Mouse (Mus musculus) liver, embryonic 14.5 days (tissue): ENCODE data around the gene Pramef12. TPM values are rescaled to one million over a fixed set of nuclear protein-coding genes. Genes with fewer than 3 reads are reported as not detected.
A peak's percentile ranks its signal among the peaks of the same experiment; 100 is the strongest.
"Not testable (repeated sequence)": the region's sequence is repeated elsewhere in the genome, so short reads cannot be mapped to it uniquely, and the experiment has no call there.

Experiments
- ATAC-seq: fragments of 200-750 bp; cut with Nextera tagmentation; 2 replicates; pipeline ENCODE4 v1.8.0; 2017; ENCODE audit warnings: moderate number of reproducible peaks, mild to moderate bottlenecking, moderate library complexity; ENCODE audit not compliant: insufficient read depth
- DNase-seq, 3 experiments: peaks; one replicate each; pipeline ENCODE4 v3.0.0-alpha.2; 2012 to 2013; ENCODE audit warnings: low read depth in 3 of 3, low spot score in 3 of 3
- H3K27ac ChIP-seq: fragments of 300-500 bp; sonication (generic); 2 replicates; pipeline ENCODE4 v1.5.1; 2014; ENCODE audit warnings: moderate library complexity, mild to moderate bottlenecking, control low read depth, inconsistent platforms
- H3K27me3 ChIP-seq: fragments of 300-500 bp; sonication (generic); 2 replicates; pipeline ENCODE4 v1.6.1; 2014; ENCODE audit warnings: mild to moderate bottlenecking, low read length, moderate library complexity; ENCODE audit not compliant: control insufficient read depth, insufficient read depth
- H3K36me3 ChIP-seq: fragments of 300-500 bp; sonication (generic); replicated peaks from 2 replicates; pipeline ENCODE4 v1.6.1; 2014; ENCODE audit warnings: low read depth; ENCODE audit not compliant: control insufficient read depth, insufficient read depth
- H3K4me1 ChIP-seq, 2 experiments: fragments of 200-500 bp in 1 of 2; fragments of 300-500 bp in 1 of 2; sonication (generic) in 1 of 2; replicated peaks; 2 replicates each; pipeline ENCODE4 v1.6.1; 2012 to 2014; ENCODE audit warnings: antibody characterized with exemption in 1 of 2, inconsistent platforms in 1 of 2, low read length in 1 of 2; ENCODE audit not compliant: control insufficient read depth in 2 of 2, insufficient read depth in 2 of 2
- H3K4me2 ChIP-seq: fragments of 300-500 bp; sonication (generic); 2 replicates; pipeline ENCODE4 v1.6.1; 2014; ENCODE audit warnings: low read depth, mild to moderate bottlenecking, control low read depth, moderate library complexity
- H3K4me3 ChIP-seq, 2 experiments: fragments of 200-500 bp in 1 of 2; fragments of 300-500 bp in 1 of 2; sonication (generic) in 1 of 2; 2 replicates each; pipeline ENCODE4 v1.5.1; 2012 to 2014; ENCODE audit warnings: low read depth in 2 of 2, low read length in 2 of 2, mild to moderate bottlenecking in 2 of 2, control low read depth in 1 of 2, inconsistent platforms in 1 of 2, moderate library complexity in 1 of 2; ENCODE audit not compliant: insufficient read depth in 1 of 2
- H3K9ac ChIP-seq: fragments of 300-500 bp; sonication (generic); replicated peaks from 2 replicates; pipeline ENCODE4 v1.6.1; 2014; ENCODE audit warnings: mild to moderate bottlenecking, control low read depth, moderate library complexity
- H3K9me3 ChIP-seq: fragments of 300-500 bp; sonication (generic); 2 replicates; pipeline ENCODE4 v1.6.1; 2016; ENCODE audit warnings: low read length, mixed read lengths; ENCODE audit not compliant: control insufficient read depth
- CTCF ChIP-seq: IDR thresholded peaks from 2 replicates; pipeline ENCODE4 v1.5.1; 2016; ENCODE audit warnings: antibody characterized with exemption, low read depth, control low read depth
- EP300 ChIP-seq: IDR thresholded peaks from 2 replicates; pipeline ENCODE4 v1.6.1; 2016; ENCODE audit warnings: antibody characterized with exemption, low read depth
- WGBS: fragments of 180-500 bp; shearing (Covaris S2); extraction: QIAGEN DNeasy Blood & Tissue Kit; methylation state at CpG from one replicate; pipeline ENCODE4 v1.1.7; 2014; ENCODE audit not compliant: insufficient replicate concordance; 5-methylcytosine and 5-hydroxymethylcytosine counted together
- polyA plus RNA-seq, 2 experiments: library from polyadenylated mRNA; depleted of rRNA in 1 of 2; stranded (reverse) in 1 of 2; unstranded in 1 of 2; fragments of >200 nt; fragmentation: Nextera tagmentation in 1 of 2; extraction: Ambion mirVana in 1 of 2; gene quantifications; 2 replicates each; pipeline versions ENCODE4 v1.2.1 to v1.2.3; 2012 to 2014

Gene Pramef12
- polyA plus RNA-seq, 2 experiments, result not detected

- ATAC-seq (no peak; the same call in 1 of the 2 replicates), DNase-seq (no peak)
- 4% methylated on average over 17 of the region's 17 CpGs for WGBS
- Histone ChIP-seq H3K4me3 (peak overlapping the region in 1 of 2 experiments; percentile 29; a peak in 1 of 4 replicates), H3K27ac (no peak overlapping the region), H3K9me3 (no peaks in the 10 kb centered on the region), H3K4me2 (peak overlapping the region; percentile 19), H3K27me3 (no peaks in the 10 kb centered on the region), H3K9ac (no peak overlapping the region), H3K4me1 (no peaks in the 10 kb centered on the region), H3K36me3 (no peaks in the 10 kb centered on the region)
- TF ChIP-seq CTCF (no peak), EP300 (no peak)
Observed at GRCm38 (mm10) chr4:144404456-144405086, 3.7 kb downstream of the Pramef12 start.

- H3K36me3 ChIP-seq, result no peaks in the 10 kb centered on the region
- no peak overlapping the region for H3K4me3 ChIP-seq
- H3K27ac ChIP-seq, result no peak overlapping the region
- 4% methylated on average over 4 of the region's 4 CpGs for WGBS
- H3K9me3 ChIP-seq, result no peaks in the 10 kb centered on the region
- no peak overlapping the region for H3K9ac ChIP-seq
- TF ChIP-seq EP300 (no peak), CTCF (no peak)
- H3K4me1 ChIP-seq, result no peaks in the 10 kb centered on the region
- no peak overlapping the region for H3K4me2 ChIP-seq
- H3K27me3 ChIP-seq, result no peaks in the 10 kb centered on the region
- no peak for ATAC-seq
- no peak for DNase-seq
Observed at GRCm38 (mm10) chr4:144402712-144403111, 5.6 kb downstream of the Pramef12 start.

DNA sequence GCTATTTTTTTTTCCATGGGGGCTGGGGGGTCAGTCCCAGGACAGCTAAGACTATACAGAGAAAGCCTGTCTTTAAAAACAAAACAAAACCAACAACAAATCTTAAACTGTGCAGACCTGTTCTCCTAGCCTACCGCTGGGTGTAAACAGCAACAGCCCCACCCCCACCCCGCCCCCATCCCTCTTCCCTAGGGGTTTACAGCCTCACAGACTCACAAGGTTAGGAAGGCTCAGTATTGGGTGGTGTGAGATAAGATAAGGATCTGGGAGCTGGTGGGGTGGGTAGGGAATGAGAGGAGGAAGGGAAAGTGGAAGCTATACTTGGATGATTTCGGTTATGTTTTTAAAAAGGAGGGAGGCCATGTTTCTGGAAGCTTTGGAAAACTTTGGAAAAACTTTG lies 11.9 kb downstream of the Pramef12 start:
- no peak overlapping the region for H3K4me2 ChIP-seq
- WGBS, result 17% methylated on average over 3 of the region's 3 CpGs

DNA sequence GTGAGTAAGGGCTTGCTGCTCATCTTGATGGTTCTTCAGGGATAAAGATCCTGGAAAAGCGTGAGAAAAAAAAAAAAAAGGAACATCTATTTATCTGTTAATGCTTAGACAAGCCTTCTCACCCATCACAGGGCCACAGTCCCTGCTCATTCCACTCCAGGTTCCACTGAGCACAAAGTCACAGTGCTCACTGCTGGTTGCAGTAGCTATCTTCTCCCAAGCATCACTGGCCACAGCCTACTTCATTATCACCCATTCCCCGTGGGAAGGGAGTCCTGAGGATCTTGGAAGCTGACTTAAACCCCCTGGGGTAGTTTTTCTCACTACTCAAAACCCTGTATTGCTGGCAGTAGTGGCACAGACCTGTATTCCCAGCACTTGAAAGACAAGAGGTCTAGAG lies 30.4 kb downstream of the Pramef12 start, which contains the start of gene Pramef20:
Gene Pramef20, minus strand, starts transcription at position 23 of the 400 bp plus-strand sequence.
- Histone ChIP-seq H3K36me3 (no peaks in the 10 kb centered on the region), H3K4me2 (no peak within 1 kb of the TSS), H3K9ac (no peak within 1 kb of the TSS), H3K27me3 (no peaks in the 10 kb centered on the region), H3K27ac (no peak within 1 kb of the TSS), H3K4me3 (no peak within 1 kb of the TSS), H3K4me1 (no peaks in the 10 kb centered on the region), H3K9me3 (no peaks in the 10 kb centered on the region; the same call in 1 of the 2 replicates)
- DNase-seq (no peak), ATAC-seq (no peak)
- TF ChIP-seq EP300, result no peak
- no peak for TF ChIP-seq CTCF
- 29% methylated on average over 2 of the region's 2 CpGs for WGBS

More for the DNA sequence above, 11.9 kb downstream of the Pramef12 start:
- ATAC-seq (no peak), DNase-seq (no peak)
- no peak overlapping the region for H3K9ac ChIP-seq
- no peak overlapping the region for H3K27ac ChIP-seq
- H3K4me1 ChIP-seq, result no peaks in the 10 kb centered on the region
- TF ChIP-seq CTCF, result no peak
- TF ChIP-seq EP300, result no peak
- H3K4me3 ChIP-seq, result no peak overlapping the region
- H3K9me3 ChIP-seq, result no peaks in the 10 kb centered on the region
- H3K36me3 ChIP-seq, result no peaks in the 10 kb centered on the region
- H3K27me3 ChIP-seq, result no peaks in the 10 kb centered on the region

DNA sequence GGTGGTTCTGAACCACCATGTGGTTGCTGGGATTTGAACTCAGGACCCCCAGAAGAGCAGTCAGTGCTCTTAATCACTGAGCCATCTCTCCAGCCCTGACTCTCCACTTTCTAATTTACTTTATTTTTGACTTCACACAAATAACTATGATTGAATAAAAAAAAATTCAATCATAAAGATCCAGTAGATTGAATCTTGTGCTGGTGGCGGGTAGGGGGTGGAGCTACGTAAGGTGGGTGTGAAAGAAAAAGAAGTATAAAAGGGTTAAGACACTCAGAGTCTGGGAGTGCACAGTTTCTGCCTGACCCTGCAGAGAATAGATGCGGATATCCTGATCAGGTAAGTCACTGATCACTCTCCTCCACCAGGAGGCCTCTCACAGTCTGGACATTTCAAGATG lies 50.6 kb downstream of the Pramef12 start, which contains the start of gene Gm13119:
Gene Gm13119, plus strand, starts transcription at position 301 of the 400 bp plus-strand sequence.
- H3K27me3 ChIP-seq, H3K9ac ChIP-seq, H3K4me2 ChIP-seq, H3K4me3 ChIP-seq, DNase-seq, ATAC-seq, H3K9me3 ChIP-seq, H3K4me1 ChIP-seq, H3K27ac ChIP-seq, H3K36me3 ChIP-seq: not testable (repeated sequence)
- WGBS, result 66% methylated on average over 3 of the region's 3 CpGs

Other genes with a start within 250 kb of the Pramef12 start
- gene Oog3, start 245.8 kb downstream of the Pramef12 start, polyA plus RNA-seq (2012; rRNA removed), result not detected in 2 replicates
- gene Oog3, start 245.8 kb downstream of the Pramef12 start, polyA plus RNA-seq (2014; fragmentation: Nextera tagmentation; extraction: Ambion mirVana), result not detected in 2 replicates
- gene Oog2, start 217.7 kb downstream of the Pramef12 start, polyA plus RNA-seq (2012; rRNA removed), result not detected in 2 replicates
- not detected in 2 replicates for gene Oog2, start 217.7 kb downstream of the Pramef12 start, polyA plus RNA-seq (2014; fragmentation: Nextera tagmentation; extraction: Ambion mirVana)
- not detected in 2 replicates for gene C87977, start 195.1 kb downstream of the Pramef12 start, polyA plus RNA-seq (2012; rRNA removed)
- not detected in 2 replicates for gene C87977, start 195.1 kb downstream of the Pramef12 start, polyA plus RNA-seq (2014; fragmentation: Nextera tagmentation; extraction: Ambion mirVana)
- gene Pramel5, start 128.0 kb downstream of the Pramef12 start, polyA plus RNA-seq (2012; rRNA removed), result not detected in 2 replicates
- not detected in 2 replicates for gene Pramel5, start 128.0 kb downstream of the Pramef12 start, polyA plus RNA-seq (2014; fragmentation: Nextera tagmentation; extraction: Ambion mirVana)
- not detected in 2 replicates for gene Gm13128, start 78.2 kb downstream of the Pramef12 start, polyA plus RNA-seq (2012; rRNA removed)
- not detected in 2 replicates for gene Gm13128, start 78.2 kb downstream of the Pramef12 start, polyA plus RNA-seq (2014; fragmentation: Nextera tagmentation; extraction: Ambion mirVana)
- not detected in 2 replicates for gene Gm13119, start 50.5 kb downstream of the Pramef12 start, polyA plus RNA-seq (2012; rRNA removed)
- not detected in 2 replicates for gene Gm13119, start 50.5 kb downstream of the Pramef12 start, polyA plus RNA-seq (2014; fragmentation: Nextera tagmentation; extraction: Ambion mirVana)
- gene Pramef20, start 30.5 kb downstream of the Pramef12 start, polyA plus RNA-seq (2012; rRNA removed), result not detected in 2 replicates
- not detected in 2 replicates for gene Pramef20, start 30.5 kb downstream of the Pramef12 start, polyA plus RNA-seq (2014; fragmentation: Nextera tagmentation; extraction: Ambion mirVana)
- gene 1700012P22Rik, start 30.3 kb upstream of the Pramef12 start, polyA plus RNA-seq (2012; rRNA removed), result not detected in 2 replicates
- not detected in 2 replicates for gene 1700012P22Rik, start 30.3 kb upstream of the Pramef12 start, polyA plus RNA-seq (2014; fragmentation: Nextera tagmentation; extraction: Ambion mirVana)
- not detected in 2 replicates for gene Gm9944, start 44.9 kb upstream of the Pramef12 start, polyA plus RNA-seq (2012; rRNA removed)
- gene Gm9944, start 44.9 kb upstream of the Pramef12 start, polyA plus RNA-seq (2014; fragmentation: Nextera tagmentation; extraction: Ambion mirVana), result not detected in 2 replicates
- not detected in 2 replicates for gene Aadacl3, start 55.3 kb upstream of the Pramef12 start, polyA plus RNA-seq (2012; rRNA removed)
- gene Aadacl3, start 55.3 kb upstream of the Pramef12 start, polyA plus RNA-seq (2014; fragmentation: Nextera tagmentation; extraction: Ambion mirVana), result not detected in 2 replicates
- gene 9430007A20Rik, start 111.4 kb upstream of the Pramef12 start, polyA plus RNA-seq (2012; rRNA removed), result not detected in 2 replicates
- not detected in 2 replicates for gene 9430007A20Rik, start 111.4 kb upstream of the Pramef12 start, polyA plus RNA-seq (2014; fragmentation: Nextera tagmentation; extraction: Ambion mirVana)
- gene Gm13124, start 156.7 kb upstream of the Pramef12 start, polyA plus RNA-seq (2012; rRNA removed), result not detected in 2 replicates
- not detected in 2 replicates for gene Gm13124, start 156.7 kb upstream of the Pramef12 start, polyA plus RNA-seq (2014; fragmentation: Nextera tagmentation; extraction: Ambion mirVana)
- not detected in 2 replicates for gene Aadacl4, start 205.2 kb upstream of the Pramef12 start, polyA plus RNA-seq (2012; rRNA removed)
- not detected in 2 replicates for gene Aadacl4, start 205.2 kb upstream of the Pramef12 start, polyA plus RNA-seq (2014; fragmentation: Nextera tagmentation; extraction: Ambion mirVana)